Mouse (Mus musculus): Measurements from ENCODE around the gene Olfr52.

- no peak for TF ChIP-seq HCFC1 (IDR thresholded peaks at IDR 0.05; ENCODE audit: borderline replicate concordance, insufficient read depth, low read length)
- TF ChIP-seq MAFK (IDR thresholded peaks at IDR 0.05; ENCODE audit: insufficient read depth, low read depth, low read length): no peak
- TF ChIP-seq CHD2 (IDR thresholded peaks at IDR 0.05; ENCODE audit: low read depth, low read length): no peak
Observed at GRCm38 (mm10) chr2:86231301-86231700, 45.8 kb upstream of the Olfr52 start, which contains the start of gene Olfr1047.

Measured in ES-E14 (cell line).